ENCODE assay signal across 13 mouse cellular contexts in genomic region chr9:121881301-121881700, GRCm38 (mm10). TPM values are rescaled to one million over a fixed set of nuclear protein-coding genes. Genes with fewer than 3 reads are reported as not detected.
A peak's percentile ranks its signal among the peaks of the same experiment; 100 is the strongest.
DNase-seq lines count a peak whose midpoint lies in the region; ATAC-seq and TF ChIP-seq lines count a peak whose summit lies in the region.
"Had no signal": no experiment of that assay in that cellular context is flagged by ENCODE, and none has a peak within 500 bp of the region (broad histone marks: within the 10 kb centered on the region; RNA-seq: fewer than 3 reads in every experiment).

No protein-coding gene starts in this region.

- peak; percentile 36 to 64 for DNase-seq in adrenal gland, postnatal 36 days
- no peak for DNase-seq in adrenal gland, postnatal 10 days
- peak; percentile 55 for DNase-seq in layer of hippocampus, adult 11-12 months (ENCODE audit: low spot score)
- no peak for DNase-seq in layer of hippocampus, adult 9-10 months (ENCODE audit: low spot score)
- DNase-seq in 416B (ENCODE audit: low read depth): peak; percentile 80
- no peak for DNase-seq in liver, postnatal 0 days
- no peak for DNase-seq in cerebellum, adult 2 months
- no peak for DNase-seq in cerebellum, postnatal 10 days

- H3K27me3 ChIP-seq in liver, postnatal 0 days (ENCODE audit: insufficient read depth, low read length): no peaks in the 10 kb centered on the region
- H3K27me3 ChIP-seq in cerebellum, adult 2 months (ENCODE audit: control insufficient read depth, insufficient read depth, low read length): no peaks in the 10 kb centered on the region
- H3K27me3 ChIP-seq: intestine, embryonic 15.5 days had no signal

- 58% methylated on average over 6 of the region's 6 CpGs for WGBS in liver, postnatal 0 days (ENCODE audit: insufficient replicate concordance)
- 71% methylated on average over 6 of the region's 6 CpGs for WGBS in cerebellum, adult 2 months

- no peak overlapping the region for H3K9ac ChIP-seq in liver, postnatal 0 days (replicated peaks)
- H3K9ac ChIP-seq: intestine, embryonic 15.5 days had no signal

- TF ChIP-seq CTCF in liver, postnatal 0 days (IDR thresholded peaks at IDR 0.05; ENCODE audit: low read depth): peak; percentile 38
- no peak for TF ChIP-seq CTCF in cerebellum, adult 2 months (IDR thresholded peaks at IDR 0.05; ENCODE audit: borderline replicate concordance, insufficient read depth, low read depth, low read length)

- peak overlapping the region; percentile 63 for H3K27ac ChIP-seq in liver, postnatal 0 days (ENCODE audit: low read depth)
- H3K27ac ChIP-seq in cerebellum, adult 2 months (ENCODE audit: insufficient read depth, low read length): no peak overlapping the region
- H3K27ac ChIP-seq: intestine, embryonic 15.5 days had no signal

- no peak for TF ChIP-seq POLR2A in cerebellum, adult 2 months (IDR thresholded peaks at IDR 0.05; ENCODE audit: borderline replicate concordance, insufficient read depth, low read length)

- H3K4me2 ChIP-seq in liver, postnatal 0 days (ENCODE audit: low read depth, low read length): no peak overlapping the region

- H3K4me1 ChIP-seq in liver, postnatal 0 days (ENCODE audit: insufficient read depth): peaks cover 5% of the 10 kb centered on the region; the same call in 1 of the 2 replicates
- no peaks in the 10 kb centered on the region; the same call in 1 of the 2 replicates for H3K4me1 ChIP-seq in cerebellum, adult 2 months (ENCODE audit: control insufficient read depth, insufficient read depth, low read length)
- H3K4me1 ChIP-seq: intestine, embryonic 15.5 days had no signal

- H3K36me3 ChIP-seq in liver, postnatal 0 days (replicated peaks; ENCODE audit: insufficient read depth, low read length): no peaks in the 10 kb centered on the region
- H3K36me3 ChIP-seq: intestine, embryonic 15.5 days had no signal

- no peak for TF ChIP-seq EP300 in liver, postnatal 0 days (IDR thresholded peaks at IDR 0.05; ENCODE audit: low read depth)

- H3K4me3 ChIP-seq in liver, postnatal 0 days (ENCODE audit: low read depth, low read length): no peak overlapping the region
- H3K4me3 ChIP-seq in cerebellum, adult 2 months (replicated peaks; ENCODE audit: insufficient read depth, low read depth, low read length): no peak overlapping the region
- H3K4me3 ChIP-seq: intestine, embryonic 15.5 days had no signal

- ATAC-seq in liver, postnatal 0 days: no peak
- ATAC-seq: intestine, embryonic 15.5 days had no signal

- no peaks in the 10 kb centered on the region for H3K9me3 ChIP-seq in liver, postnatal 0 days (ENCODE audit: low read length)
- H3K9me3 ChIP-seq: intestine, embryonic 15.5 days had no signal

RNA-seq across cellular contexts. Expression of gene Ackr2, which starts 16.9 kb away (rescaled TPM):
- total RNA-seq in adrenal gland, postnatal 36 days (2021): under 1 TPM; 0.66 to 0.86 TPM
- 1 to 10 TPM; 3.0 to 3.4 TPM for total RNA-seq in adrenal gland, postnatal 10 days (2021)
- polyA plus RNA-seq in liver, postnatal 0 days (2015; fragmentation: Nextera tagmentation; extraction: Ambion mirVana): 1.0 and 1.1 TPM in 2 replicates
- polyA plus RNA-seq in cerebellum, adult 2 months (2012; rRNA removed): 0.05 and 0.16 TPM in 2 replicates
- total RNA-seq: granulocyte monocyte progenitor cell, adult 5-6 weeks; megakaryocyte, adult 5-6 weeks had no signal

RNA-seq across cellular contexts. Expression of gene Higd1a, which starts 23.1 kb away (rescaled TPM):
- 100 to 1,000 TPM in 1 of 2 experiments, 10 to 100 TPM in 1; 80.9 to 105 TPM for total RNA-seq in adrenal gland, postnatal 36 days (2021)
- 100 to 1,000 TPM; 111 to 113 TPM for total RNA-seq in adrenal gland, postnatal 10 days (2021)
- 126 and 134 TPM in 2 replicates for polyA plus RNA-seq in liver, postnatal 0 days (2015; fragmentation: Nextera tagmentation; extraction: Ambion mirVana)
- 125 and 128 TPM in 2 replicates for polyA plus RNA-seq in cerebellum, adult 2 months (2012; rRNA removed)

RNA-seq across cellular contexts. Expression of gene Cyp8b1, which starts 34.8 kb away (rescaled TPM):
- total RNA-seq in adrenal gland, postnatal 36 days (2021): under 1 TPM; 0.26 to 0.30 TPM
- total RNA-seq in adrenal gland, postnatal 10 days (2021): 10 to 100 TPM; 16.2 to 27.8 TPM
- 130 and 144 TPM in 2 replicates for polyA plus RNA-seq in liver, postnatal 0 days (2015; fragmentation: Nextera tagmentation; extraction: Ambion mirVana)
- not detected in 2 replicates for polyA plus RNA-seq in cerebellum, adult 2 months (2012; rRNA removed)
- total RNA-seq: granulocyte monocyte progenitor cell, adult 5-6 weeks; left cerebral cortex, adult 8-10 months had no signal
- polyA plus RNA-seq: intestine, embryonic 15.5 days; neural tube, embryonic 11.5 days had no signal

RNA-seq across cellular contexts. Expression of gene Ccdc13, which starts 42.0 kb away (rescaled TPM):
- 1 to 10 TPM; 1.0 to 1.1 TPM for total RNA-seq in adrenal gland, postnatal 36 days (2021)
- total RNA-seq in adrenal gland, postnatal 10 days (2021): 1 to 10 TPM in 1 of 2 experiments, under 1 TPM in 1; 0.63 to 1.3 TPM
- polyA plus RNA-seq in liver, postnatal 0 days (2015; fragmentation: Nextera tagmentation; extraction: Ambion mirVana): not detected in 2 replicates
- 15.1 and 18.5 TPM in 2 replicates for polyA plus RNA-seq in cerebellum, adult 2 months (2012; rRNA removed)
- total RNA-seq: granulocyte monocyte progenitor cell, adult 5-6 weeks; megakaryocyte, adult 5-6 weeks had no signal

Comparison
In these comparisons a context has a peak if more than half of its experiments do, and no peak if none do; other contexts are left out.
1. DNase-seq: peak in adrenal gland, postnatal 36 days (2 of 2), layer of hippocampus, adult 11-12 months (single experiment) and 416B (single experiment); none in adrenal gland, postnatal 10 days (single experiment), layer of hippocampus, adult 9-10 months (single experiment), liver, postnatal 0 days (single experiment), cerebellum, adult 2 months (0 of 2) and cerebellum, postnatal 10 days (0 of 2).
2. RNA of gene Cyp8b1, which starts 34.8 kb away (total RNA-seq): 16.2 to 27.8 TPM in adrenal gland, postnatal 10 days; 0.26 to 0.30 TPM in adrenal gland, postnatal 36 days; every median in the first group is over 10 times any median in the second.